Comparison of ENCODE assay signal across 22 mouse cellular contexts in the genomic region with DNA sequence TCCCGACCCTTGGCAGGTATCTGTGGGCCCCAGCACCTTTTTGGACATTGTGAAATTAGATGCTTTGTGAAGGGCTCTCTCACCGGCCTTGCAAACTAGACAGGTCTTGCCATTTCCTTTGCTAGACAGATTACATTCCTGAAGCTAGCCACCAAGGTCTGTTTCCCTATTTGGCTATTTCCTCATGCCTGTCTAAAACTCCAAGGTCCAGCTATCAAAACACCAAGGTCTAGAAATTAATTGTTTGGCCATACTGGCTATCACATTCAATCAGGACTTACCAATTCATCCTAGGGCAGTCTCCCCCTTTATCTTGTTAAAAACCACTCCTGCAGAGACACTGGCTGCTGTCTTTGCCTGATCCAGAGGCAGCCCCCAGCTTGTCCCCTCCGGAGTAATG. TPM values are rescaled to one million over a fixed set of nuclear protein-coding genes. Genes with fewer than 3 reads are reported as not detected.
"Had no signal": no experiment of that assay in that cellular context is flagged by ENCODE, and none has a peak within 500 bp of the region (broad histone marks: within the 10 kb centered on the region; RNA-seq: fewer than 3 reads in every experiment).

No protein-coding gene starts in this region.

- DNase-seq: gastrocnemius, adult 2 months; gastrocnemius, postnatal 10 days; gastrocnemius, postnatal 25 days; heart, adult 18-20 months; heart, postnatal 10 days; heart, postnatal 4 days; kidney, adult 18-20 months; kidney, adult 8-10 months; kidney, postnatal 10 days; kidney, postnatal 25 days; kidney, postnatal 4 days; layer of hippocampus, adult 9-11 months; layer of hippocampus, postnatal 36 days; left cerebral cortex, postnatal 4 days had no signal

RNA-seq across cellular contexts. Expression of gene Mrap2, which starts 23.9 kb away (rescaled TPM):
- total RNA-seq: granulocyte monocyte progenitor cell, adult 5-6 weeks; liver, adult 2 months had no signal
- polyA plus RNA-seq: heart, embryonic 10.5 days; heart, embryonic 12.5 days; hindbrain, embryonic 10.5 days; kidney, embryonic 14.5 days; liver, adult 2 months; liver, embryonic 12.5 days; liver, embryonic 14.5 days had no signal
